Mouse (Mus musculus): ENCODE measurements around the gene Mvp.

GRCm38 (mm10) chr7:127016971-127017949 lies 2.8 kb upstream of the Mvp start, which contains the start of gene Pagr1a:
- TF ChIP-seq POLR2A (IDR thresholded peaks at IDR 0.05; ENCODE audit: control insufficient read depth, extremely low read depth, insufficient read depth, low read length, poor library complexity) (peak; percentile 84), CTCF (IDR thresholded peaks at IDR 0.05; ENCODE audit: borderline replicate concordance, control insufficient read depth, extremely low read depth, insufficient read depth, low read length, poor library complexity) (peak; percentile 99)
